Mouse (Mus musculus): ENCODE data around the gene Cadm2.

Cadm2 gene

GRCm38 (mm10) chr16:66706476-66706875 lies 914.2 kb downstream of the Cadm2 start:
- no peak for DNase-seq (ENCODE audit: low spot score)

- DNase-seq (ENCODE audit: low spot score) = no peak
Observed at GRCm38 (mm10) chr16:66694783-66695182, 925.9 kb downstream of the Cadm2 start.

GRCm38 (mm10) chr16:66677241-66677640 lies 943.5 kb downstream of the Cadm2 start:
- no peak for DNase-seq (ENCODE audit: low spot score)

GRCm38 (mm10) chr16:66651013-66651362 lies 969.7 kb downstream of the Cadm2 start:
- DNase-seq (ENCODE audit: low spot score) = no peak

- DNase-seq (ENCODE audit: low spot score) = no peak
Observed at GRCm38 (mm10) chr16:66650348-66651012, 970.2 kb downstream of the Cadm2 start.

- no peak for DNase-seq (ENCODE audit: low spot score)
Observed at GRCm38 (mm10) chr16:66647798-66648197, 972.9 kb downstream of the Cadm2 start.

GRCm38 (mm10) chr16:66643606-66644005 lies 977.1 kb downstream of the Cadm2 start:
- DNase-seq (ENCODE audit: low spot score) = no peak

- no peak for DNase-seq (ENCODE audit: low spot score)
Observed at GRCm38 (mm10) chr16:66627527-66627926, 993.2 kb downstream of the Cadm2 start.

GRCm38 (mm10) chr16:66622423-66622822 lies 998.3 kb downstream of the Cadm2 start:
- no peak for DNase-seq (ENCODE audit: low spot score)

GRCm38 (mm10) chr16:66612624-66613023 lies 1008.1 kb downstream of the Cadm2 start:
- DNase-seq (ENCODE audit: low spot score) = no peak
